18 mouse cellular contexts compared by ENCODE assay signal in the genomic region with DNA sequence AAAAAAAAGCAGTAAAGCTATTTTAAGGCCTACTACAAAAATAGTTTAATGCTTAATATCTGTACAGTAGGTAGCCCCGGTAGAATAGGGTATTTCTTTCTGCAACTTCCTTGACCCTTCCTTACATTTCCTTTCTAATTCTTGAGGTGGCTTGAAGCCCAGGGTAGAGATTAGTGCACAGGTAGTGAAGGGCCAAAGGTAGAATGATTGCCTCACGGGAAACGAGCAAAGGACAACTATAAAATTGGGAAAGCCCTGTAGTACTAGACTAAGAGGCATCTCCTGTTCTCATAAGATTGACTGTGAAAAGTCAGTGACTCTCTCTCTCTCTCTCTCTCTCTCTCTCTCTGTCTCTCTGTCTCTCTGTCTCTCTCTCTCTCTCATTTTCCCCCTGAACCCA. TPM values are rescaled to one million over a fixed set of nuclear protein-coding genes. Genes with fewer than 3 reads are reported as not detected.
DNase-seq lines count a peak whose midpoint lies in the region; ATAC-seq and TF ChIP-seq lines count a peak whose summit lies in the region.
"Had no signal": no experiment of that assay in that cellular context is flagged by ENCODE, and none has a peak within 500 bp of the region (broad histone marks: within the 10 kb centered on the region; RNA-seq: fewer than 3 reads in every experiment).

No protein-coding gene starts in this region.

- 0 out of 2 replicates have a peak, but pooled peaks cover 4% of the 10 kb centered on the region for H3K36me3 ChIP-seq in intestine, embryonic 15.5 days
- no peaks in the 10 kb centered on the region for H3K36me3 ChIP-seq in intestine, embryonic 16.5 days (ENCODE audit: control insufficient read depth, insufficient read depth, low read length)
- peaks cover 1% of the 10 kb centered on the region; the same call in 1 of the 2 replicates for H3K36me3 ChIP-seq in small intestine, adult 2 months (ENCODE audit: control insufficient read depth, insufficient read depth, low read length)

- H3K9ac ChIP-seq in intestine, embryonic 15.5 days: no peak overlapping the region
- no peak overlapping the region for H3K9ac ChIP-seq in intestine, embryonic 16.5 days (ENCODE audit: low read depth, low read length)
- H3K9ac ChIP-seq: embryonic facial prominence, embryonic 12.5 days; forebrain, embryonic 13.5 days; forebrain, embryonic 15.5 days; forebrain, postnatal 0 days had no signal

- TF ChIP-seq CTCF in small intestine, adult 2 months (IDR thresholded peaks at IDR 0.05; ENCODE audit: extremely low read depth, insufficient read length, insufficient replicate concordance, low read depth, low read length): no peak

- H3K27ac ChIP-seq in intestine, embryonic 15.5 days: no peak overlapping the region
- H3K27ac ChIP-seq in intestine, embryonic 16.5 days (ENCODE audit: low read length): no peak overlapping the region
- H3K27ac ChIP-seq in small intestine, adult 2 months (ENCODE audit: insufficient read depth, low read depth, low read length): peak overlapping the region; percentile 53
- H3K27ac ChIP-seq: embryonic facial prominence, embryonic 10.5 days; embryonic facial prominence, embryonic 12.5 days; forebrain, embryonic 13.5 days; forebrain, embryonic 15.5 days had no signal

- no peaks in the 10 kb centered on the region for H3K27me3 ChIP-seq in intestine, embryonic 15.5 days (replicated peaks)
- no peaks in the 10 kb centered on the region for H3K27me3 ChIP-seq in intestine, embryonic 16.5 days (replicated peaks; ENCODE audit: control insufficient read depth, insufficient read depth, low read length)
- H3K27me3 ChIP-seq in small intestine, adult 2 months (ENCODE audit: control insufficient read depth, insufficient read depth, low read length): no peaks in the 10 kb centered on the region
- H3K27me3 ChIP-seq: embryonic facial prominence, embryonic 12.5 days; forebrain, embryonic 13.5 days; forebrain, embryonic 15.5 days had no signal

- no peak for DNase-seq in cerebellum, adult 9-10 months
- DNase-seq: adrenal gland, adult 2 months; adrenal gland, postnatal 10 days; adrenal gland, postnatal 25 days; cerebellum, adult 11 months; cerebellum, adult 18-20 months; cerebellum, adult 8-10 months; cerebellum, postnatal 10 days; cerebellum, postnatal 25 days; forebrain, postnatal 0 days had no signal

- no peaks in the 10 kb centered on the region for H3K4me1 ChIP-seq in intestine, embryonic 15.5 days (replicated peaks)
- H3K4me1 ChIP-seq in intestine, embryonic 16.5 days (ENCODE audit: control insufficient read depth, insufficient read depth, low read length): no peaks in the 10 kb centered on the region
- H3K4me1 ChIP-seq in small intestine, adult 2 months (ENCODE audit: control insufficient read depth, insufficient read depth, insufficient read length, low read length): peaks cover 4% of the 10 kb centered on the region; the same call in 1 of the 2 replicates
- H3K4me1 ChIP-seq: embryonic facial prominence, embryonic 10.5 days; embryonic facial prominence, embryonic 12.5 days; forebrain, embryonic 13.5 days; forebrain, embryonic 15.5 days had no signal

- 78% methylated on average over 3 of the region's 3 CpGs for WGBS in intestine, embryonic 15.5 days
- WGBS in intestine, embryonic 16.5 days: 80% methylated on average over 3 of the region's 3 CpGs
- WGBS in small intestine, adult 2 months: 32% methylated on average over 3 of the region's 3 CpGs

- peak; percentile 70 for ATAC-seq in intestine, embryonic 15.5 days
- peak; percentile 82 for ATAC-seq in intestine, embryonic 16.5 days
- ATAC-seq in monocyte, adult 5-6 weeks (replicated peaks; ENCODE audit: insufficient number of reproducible peaks, low FRiP score, low TSS enrichment, poor library complexity, severe bottlenecking): no peak
- ATAC-seq: forebrain, embryonic 13.5 days; forebrain, embryonic 15.5 days; forebrain, postnatal 0 days had no signal

- H3K4me2 ChIP-seq in intestine, embryonic 15.5 days (replicated peaks): no peak overlapping the region
- H3K4me2 ChIP-seq in intestine, embryonic 16.5 days (ENCODE audit: low read depth, low read length): no peak overlapping the region
- H3K4me2 ChIP-seq: embryonic facial prominence, embryonic 12.5 days; forebrain, embryonic 13.5 days; forebrain, embryonic 15.5 days had no signal

- no peak overlapping the region for H3K4me3 ChIP-seq in intestine, embryonic 15.5 days (replicated peaks)
- H3K4me3 ChIP-seq in intestine, embryonic 16.5 days (ENCODE audit: low read length): no peak overlapping the region
- H3K4me3 ChIP-seq in small intestine, adult 2 months (ENCODE audit: low read depth, low read length): no peak overlapping the region
- H3K4me3 ChIP-seq: embryonic facial prominence, embryonic 10.5 days; embryonic facial prominence, embryonic 12.5 days; forebrain, embryonic 13.5 days; forebrain, embryonic 15.5 days had no signal

- no peaks in the 10 kb centered on the region for H3K9me3 ChIP-seq in intestine, embryonic 15.5 days
- H3K9me3 ChIP-seq in intestine, embryonic 16.5 days (ENCODE audit: control insufficient read depth, low read length): no peaks in the 10 kb centered on the region
- H3K9me3 ChIP-seq: embryonic facial prominence, embryonic 10.5 days; embryonic facial prominence, embryonic 12.5 days; forebrain, embryonic 13.5 days; forebrain, embryonic 15.5 days had no signal

- no peak for TF ChIP-seq POLR2A in small intestine, adult 2 months (IDR thresholded peaks at IDR 0.05; ENCODE audit: low read depth, low read length)

RNA-seq across cellular contexts. Expression of gene Blzf1, which starts 28.1 kb away (rescaled TPM):
- 23.6 and 25.7 TPM in 2 replicates for polyA plus RNA-seq in intestine, embryonic 15.5 days (2015; fragmentation: Nextera tagmentation; extraction: Ambion mirVana)
- 24.9 and 26.8 TPM in 2 replicates for polyA plus RNA-seq in intestine, embryonic 16.5 days (2015; fragmentation: Nextera tagmentation; extraction: Ambion mirVana)
- polyA plus RNA-seq in small intestine, adult 2 months (2012; rRNA removed): 0.86 and 1.1 TPM in 2 replicates
- total RNA-seq in monocyte, adult 5-6 weeks (2017): 22.7 to 29.9 TPM (median 22.8 TPM) in 3 replicates

RNA-seq across cellular contexts. Expression of gene Nme7, which starts 31.5 kb away (rescaled TPM):
- polyA plus RNA-seq in intestine, embryonic 15.5 days (2015; fragmentation: Nextera tagmentation; extraction: Ambion mirVana): 35.0 and 35.2 TPM in 2 replicates
- 30.8 and 31.8 TPM in 2 replicates for polyA plus RNA-seq in intestine, embryonic 16.5 days (2015; fragmentation: Nextera tagmentation; extraction: Ambion mirVana)
- 1.6 and 1.9 TPM in 2 replicates for polyA plus RNA-seq in small intestine, adult 2 months (2012; rRNA removed)
- 11.7 to 25.7 TPM (median 13.8 TPM) in 3 replicates for total RNA-seq in monocyte, adult 5-6 weeks (2017)

Comparison
In these comparisons a context has a peak if more than half of its experiments do, and no peak if none do; other contexts are left out.
1. RNA of gene Blzf1, which starts 28.1 kb away (polyA plus RNA-seq): 24.9 to 26.8 TPM in intestine, embryonic 16.5 days and 23.6 to 25.7 TPM in intestine, embryonic 15.5 days; 0.86 to 1.1 TPM in small intestine, adult 2 months; every median in the first group is over 10 times any median in the second.
2. RNA of gene Nme7, which starts 31.5 kb away (polyA plus RNA-seq): 35.0 to 35.2 TPM in intestine, embryonic 15.5 days and 30.8 to 31.8 TPM in intestine, embryonic 16.5 days; 1.6 to 1.9 TPM in small intestine, adult 2 months; every median in the first group is over 10 times any median in the second.